In genomic region chr11:28583911-28584434, GRCm38 (mm10) we compare ENCODE assay signal across 8 mouse cellular contexts. TPM values are rescaled to one million over a fixed set of nuclear protein-coding genes. Genes with fewer than 3 reads are reported as not detected.
DNase-seq lines count a peak whose midpoint lies in the region; ATAC-seq and TF ChIP-seq lines count a peak whose summit lies in the region.

TSS of gene Ccdc85a (minus strand) at chr11:28584324.

- H3K4me3 ChIP-seq in intestine, embryonic 14.5 days (ENCODE audit: low read depth, low read length) = peak within 1 kb of the TSS; percentile 44
- peak within 1 kb of the TSS; percentile 67 for H3K4me3 ChIP-seq in left cerebral cortex, adult 2 months

- no peaks in the 10 kb centered on the region for H3K36me3 ChIP-seq in intestine, embryonic 14.5 days (ENCODE audit: control insufficient read depth, insufficient read depth, low read length)

- H3K9ac ChIP-seq in intestine, embryonic 14.5 days (ENCODE audit: low read length) = 0 out of 2 replicates have a peak within 1 kb of the TSS, but pooled peaks have one; percentile 21

- TF ChIP-seq CTCF in left cerebral cortex, adult 2 months (IDR thresholded peaks at IDR 0.05) = peak; percentile 87

- intact Hi-C loops in gastrocnemius, postnatal 36 days (cut with DNase I) = no loop called here
- intact Hi-C loops in left cerebral cortex, adult 2 months (cut with DNase I) = loop anchor here (1.0 to 10.0 kb wide), 9 partner anchors 92 to 1363 kb away; no protein-coding TSS in a partner anchor

- no peaks in the 10 kb centered on the region for H3K4me1 ChIP-seq in intestine, embryonic 14.5 days (replicated peaks; ENCODE audit: control insufficient read depth, insufficient read depth, low read length)

- no peak within 1 kb of the TSS for H3K27ac ChIP-seq in intestine, embryonic 14.5 days (ENCODE audit: low read depth)
- peak within 1 kb of the TSS; percentile 97 for H3K27ac ChIP-seq in left cerebral cortex, adult 2 months

- DNase-seq in adrenal gland, postnatal 10 days = peak; percentile 87
- peak; percentile 92 for DNase-seq in embryo, embryonic 11 days
- DNase-seq in gastrocnemius, postnatal 36 days = peak; percentile 58 to 61
- DNase-seq in intestine, embryonic 14.5 days (ENCODE audit: low spot score) = peak; percentile 88
- peak; percentile 91 to 92 for DNase-seq in left cerebral cortex, adult 2 months (ENCODE audit: extremely low spot score in 1 of 2, low spot score in 2 of 2)
- peak; percentile 78 for DNase-seq in lung, postnatal 25 days (ENCODE audit: low spot score)
- peak; percentile 93 to 94 for DNase-seq in right cerebral cortex, adult 2 months (ENCODE audit: low spot score in 2 of 2)
- DNase-seq in natural killer cell, adult 2 months (ENCODE audit: low spot score in 2 of 2) = no peak

- H3K4me2 ChIP-seq in intestine, embryonic 14.5 days (ENCODE audit: low read length) = peak within 1 kb of the TSS; percentile 79

- peaks cover 20% of the 10 kb centered on the region for H3K27me3 ChIP-seq in intestine, embryonic 14.5 days (replicated peaks; ENCODE audit: control insufficient read depth, insufficient read depth, low read length)

- WGBS in intestine, embryonic 14.5 days = under 1% methylated on average over 24 of the region's 25 CpGs

- ATAC-seq in intestine, embryonic 14.5 days (replicated peaks; ENCODE audit: low FRiP score, low TSS enrichment, low read depth) = peak; percentile 94

- H3K9me3 ChIP-seq in intestine, embryonic 14.5 days (ENCODE audit: control insufficient read depth, low read length) = no peaks in the 10 kb centered on the region

RNA-seq across cellular contexts. Expression of gene Ccdc85a, which starts in this region (rescaled TPM):
- total RNA-seq in adrenal gland, postnatal 10 days (2021) = 1 to 10 TPM; 6.7 to 7.6 TPM
- 1 to 10 TPM; 5.8 to 6.5 TPM for total RNA-seq in gastrocnemius, postnatal 36 days (2021)
- polyA plus RNA-seq in intestine, embryonic 14.5 days (2014; fragmentation: Nextera tagmentation; extraction: Ambion mirVana) = 3.4 and 4.7 TPM in 2 replicates
- total RNA-seq in left cerebral cortex, adult 2 months (2021) = 10 to 100 TPM; 95.1 to 98.3 TPM

Comparison
In these comparisons a context has a peak if more than half of its experiments do, and no peak if none do; other contexts are left out.
1. RNA of gene Ccdc85a (total RNA-seq): 95.1 to 98.3 TPM in left cerebral cortex, adult 2 months; 6.7 to 7.6 TPM in adrenal gland, postnatal 10 days and 5.8 to 6.5 TPM in gastrocnemius, postnatal 36 days; every median in the first group is over 10 times any median in the second.
2. DNase-seq: peak in adrenal gland, postnatal 10 days (single experiment), embryo, embryonic 11 days (single experiment), gastrocnemius, postnatal 36 days (2 of 2), intestine, embryonic 14.5 days (single experiment), left cerebral cortex, adult 2 months (2 of 2), lung, postnatal 25 days (single experiment) and right cerebral cortex, adult 2 months (2 of 2); none in natural killer cell, adult 2 months (0 of 2).